Mouse (Mus musculus): Measurements from ENCODE around the gene Cnot2. TPM values are rescaled to one million over a fixed set of nuclear protein-coding genes. Genes with fewer than 3 reads are reported as not detected.

Gene Cnot2
- polyA plus RNA-seq, 1 experiment from 2014 or later: 94.0 TPM

DNA sequence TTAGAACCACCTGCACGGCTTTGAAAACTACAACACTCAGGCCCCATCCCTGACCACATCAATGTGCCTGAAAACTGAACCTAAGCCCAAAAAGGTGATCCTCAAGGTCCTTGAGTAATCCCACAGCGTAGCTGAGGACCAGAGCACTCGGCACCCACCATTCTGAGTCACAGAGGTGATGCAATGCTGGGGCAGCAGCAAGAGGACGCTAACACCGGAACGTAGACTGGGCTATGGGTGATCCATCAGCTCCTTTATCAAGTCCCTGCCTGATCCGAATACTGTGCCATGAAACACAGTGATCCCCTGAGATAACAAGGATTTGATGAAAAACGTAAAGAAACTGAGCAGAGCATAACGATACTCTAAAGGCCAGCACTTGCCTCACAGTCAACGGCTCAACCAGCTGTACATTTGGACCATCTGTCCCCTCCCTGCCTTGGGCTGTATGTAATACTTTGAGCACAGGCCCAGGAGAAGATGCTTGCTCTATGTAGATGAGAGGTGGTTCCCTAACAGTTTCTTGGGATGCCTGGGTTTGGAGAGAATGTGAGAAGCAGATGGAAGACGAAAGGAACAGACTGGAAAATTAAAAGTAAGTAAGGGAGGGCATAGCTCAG, 110.9 kb downstream of the Cnot2 start:
- Histone ChIP-seq H3K36me3 (no peaks in the 10 kb centered on the region), H3K4me2 (peak overlapping the region; percentile 88), H3K9me3 (no peaks in the 10 kb centered on the region), H3K27me3 (no peaks in the 10 kb centered on the region), H3K9ac (peak overlapping the region; percentile 6; the same call in 1 of the 2 replicates), H3K27ac (replicated peaks) (no peak overlapping the region; the same call in 1 of the 2 replicates), H3K4me1 (replicated peaks) (peaks cover 40% of the 10 kb centered on the region), H3K4me3 (peak overlapping the region; percentile 11)
- 77% methylated on average over 11 of the region's 11 CpGs for WGBS
- no peak for ATAC-seq (ENCODE audit: low read depth)

DNA sequence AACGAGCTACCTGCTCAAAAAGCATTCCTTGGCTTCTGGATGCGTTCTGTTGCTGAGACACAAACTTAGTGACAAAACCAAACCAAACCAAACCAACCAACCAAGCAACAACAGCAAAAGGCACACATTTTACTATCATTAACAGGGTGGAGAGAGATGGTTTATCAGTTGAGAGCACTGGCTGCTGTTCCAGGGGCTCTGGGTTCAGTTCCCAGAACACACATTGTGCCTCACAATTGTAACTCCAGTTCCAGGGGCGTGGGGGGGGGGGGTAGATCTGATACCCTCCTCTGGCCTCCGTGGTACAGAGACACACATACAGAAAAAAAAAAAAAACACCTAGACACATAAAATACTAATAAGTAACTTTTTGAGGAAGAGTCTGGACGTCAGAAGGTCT, 113.2 kb downstream of the Cnot2 start:
- 89% methylated on average over 5 of the region's 5 CpGs for WGBS
- no peak overlapping the region for H3K9ac ChIP-seq
- no peak overlapping the region for H3K4me3 ChIP-seq
- no peak for ATAC-seq (ENCODE audit: low read depth)
- H3K4me1 ChIP-seq (replicated peaks): peaks cover 27% of the 10 kb centered on the region
- no peaks in the 10 kb centered on the region for H3K27me3 ChIP-seq
- no peak overlapping the region for H3K4me2 ChIP-seq
- no peak overlapping the region for H3K27ac ChIP-seq (replicated peaks)
- H3K9me3 ChIP-seq: peaks cover 2% of the 10 kb centered on the region; the same call in 1 of the 2 replicates
- peaks cover 2% of the 10 kb centered on the region; the same call in 1 of the 2 replicates for H3K36me3 ChIP-seq

DNA sequence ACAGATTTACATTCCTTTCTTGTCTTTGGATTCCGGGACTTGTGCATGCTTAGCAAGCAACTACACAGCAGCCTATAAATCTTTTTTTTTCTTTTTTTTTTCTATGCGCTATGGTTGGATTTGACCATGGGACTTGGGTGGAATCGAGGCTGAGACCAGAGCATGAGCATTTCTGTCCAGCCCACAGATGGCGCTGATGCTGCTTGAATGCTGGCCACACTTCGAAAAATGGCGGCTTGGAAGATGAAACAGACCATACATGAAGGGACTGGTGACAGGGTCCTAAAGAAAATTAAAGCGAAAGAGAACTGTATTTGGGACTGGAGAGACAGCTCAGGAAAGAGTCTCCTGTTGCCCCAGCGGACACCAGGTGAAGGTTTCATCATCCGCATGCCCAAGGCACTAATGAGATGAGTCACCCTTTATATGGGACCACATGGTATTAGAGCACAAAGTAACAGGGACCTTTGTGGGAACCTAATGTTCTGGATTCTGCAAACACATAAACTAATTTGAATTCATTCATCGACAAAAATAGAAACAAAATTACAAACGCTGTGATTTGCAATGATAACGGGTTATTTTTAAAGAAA, 117.5 kb downstream of the Cnot2 start:
- Histone ChIP-seq H3K27ac (replicated peaks) (no peak overlapping the region), H3K4me3 (no peak overlapping the region)

DNA sequence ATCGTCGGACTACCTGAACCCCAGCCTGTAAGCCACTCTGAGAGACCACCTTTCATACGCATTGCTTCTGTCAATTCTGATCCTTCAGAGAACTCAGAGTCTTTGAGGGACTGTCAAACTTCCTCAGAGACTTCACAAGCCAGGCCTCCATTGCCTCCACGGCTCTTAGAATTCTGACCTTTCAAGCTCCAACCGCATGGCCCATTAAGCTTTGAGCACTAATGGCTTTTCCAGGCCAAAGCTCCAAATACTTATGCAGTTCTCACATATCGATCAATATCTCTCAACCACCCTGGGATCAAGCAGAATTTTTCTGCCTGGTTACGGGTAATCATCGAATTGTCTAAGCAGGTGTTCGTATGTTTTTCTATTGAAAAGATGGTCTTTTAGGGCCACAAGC, 119.9 kb downstream of the Cnot2 start:
- Histone ChIP-seq H3K27ac (replicated peaks) (no peak overlapping the region), H3K4me3 (no peak overlapping the region)
- 79% methylated on average over 9 of the region's 9 CpGs for WGBS

More for the DNA sequence above, 117.5 kb downstream of the Cnot2 start:
- H3K9ac ChIP-seq: no peak overlapping the region
- no peaks in the 10 kb centered on the region for H3K4me1 ChIP-seq (replicated peaks)
- H3K9me3 ChIP-seq: peaks cover 7% of the 10 kb centered on the region; the same call in 1 of the 2 replicates
- no peaks in the 10 kb centered on the region for H3K27me3 ChIP-seq
- ATAC-seq (ENCODE audit: low read depth): no peak
- 93% methylated on average over 12 of the region's 12 CpGs for WGBS
- H3K4me2 ChIP-seq: no peak overlapping the region
- peaks cover 7% of the 10 kb centered on the region; the same call in 1 of the 2 replicates for H3K36me3 ChIP-seq

DNA sequence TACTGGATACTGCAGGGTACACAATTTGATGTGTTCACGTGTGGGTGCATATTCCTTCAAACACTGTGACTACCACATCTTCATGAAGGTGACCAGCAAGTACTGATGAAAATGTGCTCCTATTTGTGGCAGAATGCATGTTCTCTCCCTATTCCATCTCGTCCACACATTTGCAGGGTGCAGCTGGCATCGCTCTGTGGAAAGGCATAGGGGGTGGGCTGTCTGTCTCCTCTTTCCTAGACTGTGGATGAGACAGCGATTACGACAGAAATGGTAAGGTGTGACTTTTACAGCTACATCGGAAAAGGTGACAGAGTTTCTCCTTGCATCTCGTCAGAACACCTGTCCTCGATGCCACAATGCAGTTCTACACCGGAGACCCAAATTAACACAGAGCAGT, 122.5 kb downstream of the Cnot2 start:
- Histone ChIP-seq H3K36me3 (peaks cover 39% of the 10 kb centered on the region), H3K9ac (no peak overlapping the region), H3K4me1 (replicated peaks) (no peaks in the 10 kb centered on the region), H3K4me2 (no peak overlapping the region), H3K4me3 (no peak overlapping the region), H3K27ac (replicated peaks) (no peak overlapping the region), H3K9me3 (peaks cover 7% of the 10 kb centered on the region; the same call in 1 of the 2 replicates), H3K27me3 (no peaks in the 10 kb centered on the region)
- 93% methylated on average over 9 of the region's 9 CpGs for WGBS
- no peak for ATAC-seq (ENCODE audit: low read depth)

More for the DNA sequence above, 119.9 kb downstream of the Cnot2 start:
- H3K9me3 ChIP-seq: peaks cover 7% of the 10 kb centered on the region; the same call in 1 of the 2 replicates
- no peak overlapping the region for H3K9ac ChIP-seq
- no peak overlapping the region for H3K4me2 ChIP-seq
- H3K4me1 ChIP-seq (replicated peaks): no peaks in the 10 kb centered on the region
- H3K36me3 ChIP-seq: peaks cover 26% of the 10 kb centered on the region
- no peaks in the 10 kb centered on the region for H3K27me3 ChIP-seq
- no peak for ATAC-seq (ENCODE audit: low read depth)

DNA sequence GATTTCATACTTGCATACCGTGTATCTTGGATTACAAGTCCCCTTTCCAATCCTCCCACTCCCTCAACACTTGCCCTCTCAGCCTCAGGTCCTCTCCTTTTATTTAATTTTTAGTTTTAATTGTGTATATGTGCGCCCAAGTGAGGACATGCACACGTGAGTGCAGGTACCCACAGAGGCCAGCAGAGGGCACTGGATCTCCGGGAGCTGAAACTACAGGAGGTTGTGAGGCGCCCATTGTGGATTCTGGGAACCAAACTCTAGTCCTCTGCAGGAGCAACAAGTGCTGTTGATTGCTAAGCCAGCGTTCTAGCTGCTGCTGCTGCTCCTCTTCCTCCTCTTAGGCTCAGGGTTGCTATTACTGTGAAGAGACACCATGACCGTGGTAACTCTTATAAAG, 128.5 kb downstream of the Cnot2 start:
- ATAC-seq (ENCODE audit: low read depth): no peak
- H3K27me3 ChIP-seq: no peaks in the 10 kb centered on the region
- H3K4me1 ChIP-seq (replicated peaks): no peaks in the 10 kb centered on the region

DNA sequence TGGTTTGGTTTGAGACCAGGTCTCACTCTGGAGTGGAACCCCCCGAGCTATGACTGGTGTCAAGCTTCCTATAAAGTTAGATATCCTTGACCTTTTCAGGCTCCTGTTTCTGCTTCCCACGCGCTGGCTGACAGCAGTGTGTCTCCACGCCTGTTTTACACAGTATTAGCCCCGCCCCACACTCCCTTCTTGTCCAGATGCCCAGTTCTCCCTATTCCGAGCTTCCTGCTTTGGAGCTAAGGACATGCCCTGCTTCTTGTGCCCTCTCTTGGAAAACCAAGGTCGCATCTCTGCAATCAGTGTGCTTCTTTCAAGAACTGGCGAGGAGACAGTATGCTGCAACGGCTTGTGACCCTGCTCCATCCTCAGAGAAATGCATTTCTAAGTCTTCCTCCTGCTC, 130.7 kb downstream of the Cnot2 start:
- peaks cover 16% of the 10 kb centered on the region for H3K36me3 ChIP-seq

More for the DNA sequence above, 128.5 kb downstream of the Cnot2 start:
- Histone ChIP-seq H3K27ac (replicated peaks) (no peak overlapping the region), H3K4me2 (no peak overlapping the region), H3K9ac (no peak overlapping the region), H3K9me3 (peaks cover 3% of the 10 kb centered on the region; the same call in 1 of the 2 replicates), H3K36me3 (peaks cover 33% of the 10 kb centered on the region), H3K4me3 (no peak overlapping the region)
- WGBS: 96% methylated on average over 7 of the region's 7 CpGs

DNA sequence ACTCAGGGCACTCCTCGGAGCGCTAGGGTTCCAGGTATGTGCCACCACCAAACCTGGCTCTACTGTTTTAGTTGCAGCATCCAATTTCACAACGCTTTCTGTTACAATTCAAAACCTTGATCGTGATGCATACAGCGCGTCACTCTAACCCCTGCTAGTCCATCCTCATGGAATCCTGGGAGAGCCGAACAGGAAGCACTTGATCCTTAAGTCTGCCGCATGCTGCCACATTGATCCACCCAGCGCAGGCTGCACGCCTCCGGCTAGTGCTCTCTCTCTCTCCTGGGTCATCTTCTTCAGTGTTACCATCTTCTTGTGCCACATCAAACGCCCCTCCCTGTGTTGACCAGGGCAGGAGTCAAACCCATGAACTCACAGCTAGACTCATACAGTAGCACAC, 133.1 kb downstream of the Cnot2 start:
- Histone ChIP-seq H3K27me3 (no peaks in the 10 kb centered on the region), H3K4me2 (no peak overlapping the region), H3K27ac (replicated peaks) (no peak overlapping the region), H3K36me3 (peaks cover 21% of the 10 kb centered on the region), H3K9me3 (no peaks in the 10 kb centered on the region), H3K4me1 (replicated peaks) (no peaks in the 10 kb centered on the region), H3K9ac (no peak overlapping the region), H3K4me3 (no peak overlapping the region)
- WGBS: 98% methylated on average over 12 of the region's 12 CpGs
- no peak for ATAC-seq (ENCODE audit: low read depth)

More for the DNA sequence above, 130.7 kb downstream of the Cnot2 start:
- Histone ChIP-seq H3K4me3 (no peak overlapping the region), H3K27me3 (no peaks in the 10 kb centered on the region), H3K9me3 (peaks cover 3% of the 10 kb centered on the region; the same call in 1 of the 2 replicates), H3K4me2 (no peak overlapping the region), H3K9ac (no peak overlapping the region), H3K4me1 (replicated peaks) (no peaks in the 10 kb centered on the region), H3K27ac (replicated peaks) (no peak overlapping the region)
- no peak for ATAC-seq (ENCODE audit: low read depth)
- WGBS: 81% methylated on average over 9 of the region's 9 CpGs

DNA sequence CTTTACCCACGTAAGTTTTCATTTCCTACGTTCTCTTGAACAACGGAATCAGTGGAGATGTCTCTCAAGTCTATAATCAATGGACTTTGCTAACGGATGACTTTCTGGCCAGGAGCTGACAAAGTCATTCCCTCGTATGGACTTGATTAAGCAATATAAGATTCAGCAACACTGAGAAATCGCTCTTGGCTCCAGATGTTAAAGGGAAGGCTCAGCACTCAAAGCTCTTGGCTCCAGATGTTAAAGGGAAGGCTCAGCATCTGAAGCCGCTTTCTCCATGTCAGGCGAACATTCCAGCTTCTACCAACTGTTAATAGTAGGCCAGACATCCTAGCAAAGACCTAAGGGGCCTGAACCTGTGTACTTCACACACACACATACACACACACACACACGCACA, 134.1 kb downstream of the Cnot2 start:
- Histone ChIP-seq H3K4me3 (no peak overlapping the region), H3K27me3 (no peaks in the 10 kb centered on the region), H3K36me3 (peaks cover 15% of the 10 kb centered on the region), H3K27ac (replicated peaks) (no peak overlapping the region), H3K4me2 (no peak overlapping the region), H3K9me3 (no peaks in the 10 kb centered on the region), H3K9ac (no peak overlapping the region), H3K4me1 (replicated peaks) (no peaks in the 10 kb centered on the region)
- no peak for ATAC-seq (ENCODE audit: low read depth)
- 86% methylated on average over 9 of the region's 9 CpGs for WGBS

DNA sequence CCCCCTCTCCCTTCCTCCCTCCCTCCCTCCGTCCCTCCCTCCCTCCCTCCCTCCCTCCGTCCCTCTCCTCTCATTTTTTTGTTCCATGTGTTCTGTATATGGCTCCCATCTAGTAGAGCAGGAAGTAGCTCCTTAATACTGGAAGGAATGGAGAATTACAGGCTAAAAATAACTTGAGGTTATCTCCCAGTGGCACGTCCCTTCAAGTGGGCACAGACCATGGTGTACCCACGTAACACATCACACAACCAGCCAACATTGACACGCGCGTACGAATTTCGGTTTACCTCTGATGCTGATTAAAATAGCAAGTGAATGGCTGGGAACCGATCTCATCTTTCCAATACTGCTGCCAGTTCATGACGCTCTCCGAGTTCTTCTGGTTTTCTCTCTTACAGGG, 135.3 kb downstream of the Cnot2 start:
- ATAC-seq (ENCODE audit: low read depth): no peak
- Histone ChIP-seq H3K4me3 (no peak overlapping the region), H3K4me2 (no peak overlapping the region), H3K4me1 (replicated peaks) (no peaks in the 10 kb centered on the region), H3K9me3 (no peaks in the 10 kb centered on the region), H3K9ac (no peak overlapping the region), H3K27ac (replicated peaks) (no peak overlapping the region), H3K27me3 (no peaks in the 10 kb centered on the region), H3K36me3 (peaks cover 20% of the 10 kb centered on the region)
- WGBS: 94% methylated on average over 11 of the region's 12 CpGs

DNA sequence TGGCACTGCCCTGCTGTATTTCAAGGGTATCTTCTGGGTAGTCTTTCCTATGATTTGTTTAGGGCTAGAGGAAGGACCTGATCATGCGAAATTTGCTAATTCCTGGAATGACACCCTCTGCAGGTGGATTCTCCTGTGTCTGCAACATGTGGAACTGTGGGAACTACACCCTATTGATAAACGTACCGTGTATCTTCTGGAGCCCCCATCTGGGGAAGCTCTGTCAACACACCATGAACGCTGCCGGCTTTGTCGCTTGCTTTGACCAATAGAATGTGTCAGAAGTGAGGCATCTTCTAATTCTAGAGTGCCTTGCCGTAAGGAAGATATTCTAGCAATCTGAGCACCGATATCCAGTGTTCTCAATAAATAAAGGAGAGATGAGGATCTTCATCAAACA, 136.5 kb downstream of the Cnot2 start:
- 94% methylated on average over 8 of the region's 8 CpGs for WGBS
- Histone ChIP-seq H3K27ac (replicated peaks) (no peak overlapping the region), H3K4me2 (no peak overlapping the region), H3K4me3 (no peak overlapping the region), H3K27me3 (no peaks in the 10 kb centered on the region), H3K9me3 (no peaks in the 10 kb centered on the region), H3K36me3 (peaks cover 22% of the 10 kb centered on the region), H3K9ac (no peak overlapping the region), H3K4me1 (replicated peaks) (no peaks in the 10 kb centered on the region)
- no peak for ATAC-seq (ENCODE audit: low read depth)

DNA sequence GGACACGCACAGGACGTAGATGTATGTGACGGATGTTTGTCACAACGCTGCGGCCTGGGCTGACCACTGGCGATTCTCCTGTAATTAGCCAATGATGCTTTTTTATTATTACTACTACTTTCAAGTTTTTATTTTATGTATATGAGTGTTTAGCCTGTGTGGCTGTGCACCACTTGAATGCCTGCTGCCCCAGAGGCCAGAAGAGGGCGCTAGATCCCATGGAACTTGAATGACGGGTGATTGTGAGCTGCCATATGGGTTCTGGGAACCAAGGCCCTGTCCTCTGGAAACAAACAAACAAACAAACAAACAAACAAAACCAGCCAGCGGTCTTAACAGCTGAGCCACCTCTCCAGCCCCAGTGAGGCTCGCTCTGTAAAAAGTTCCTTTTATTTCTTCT, 136.9 kb downstream of the Cnot2 start:
- WGBS: 96% methylated on average over 10 of the region's 10 CpGs
- H3K9me3 ChIP-seq: no peaks in the 10 kb centered on the region
- no peak overlapping the region for H3K4me2 ChIP-seq
- no peak overlapping the region for H3K27ac ChIP-seq (replicated peaks)
- no peak for ATAC-seq (ENCODE audit: low read depth)
- no peak overlapping the region for H3K4me3 ChIP-seq
- H3K36me3 ChIP-seq: peaks cover 26% of the 10 kb centered on the region
- no peaks in the 10 kb centered on the region for H3K4me1 ChIP-seq (replicated peaks)
- no peaks in the 10 kb centered on the region for H3K27me3 ChIP-seq
- no peak overlapping the region for H3K9ac ChIP-seq

All from neural tube, embryonic 13.5 days (tissue).